Mouse (Mus musculus) central nervous system, embryonic 18 days (tissue): ENCODE measurements around the gene S100a6. TPM values are rescaled to one million over a fixed set of nuclear protein-coding genes. Genes with fewer than 3 reads are reported as not detected.

Experiments used
- polyA plus RNA-seq: library from polyadenylated mRNA; depleted of rRNA; stranded (reverse); fragments of >200 nt; gene quantifications from 2 replicates; pipeline ENCODE4 v1.2.3, GENCODE M21; 2012; rRNA removed

S100a6 gene
- polyA plus RNA-seq: 28.5 and 123 TPM in 2 replicates

DNA sequence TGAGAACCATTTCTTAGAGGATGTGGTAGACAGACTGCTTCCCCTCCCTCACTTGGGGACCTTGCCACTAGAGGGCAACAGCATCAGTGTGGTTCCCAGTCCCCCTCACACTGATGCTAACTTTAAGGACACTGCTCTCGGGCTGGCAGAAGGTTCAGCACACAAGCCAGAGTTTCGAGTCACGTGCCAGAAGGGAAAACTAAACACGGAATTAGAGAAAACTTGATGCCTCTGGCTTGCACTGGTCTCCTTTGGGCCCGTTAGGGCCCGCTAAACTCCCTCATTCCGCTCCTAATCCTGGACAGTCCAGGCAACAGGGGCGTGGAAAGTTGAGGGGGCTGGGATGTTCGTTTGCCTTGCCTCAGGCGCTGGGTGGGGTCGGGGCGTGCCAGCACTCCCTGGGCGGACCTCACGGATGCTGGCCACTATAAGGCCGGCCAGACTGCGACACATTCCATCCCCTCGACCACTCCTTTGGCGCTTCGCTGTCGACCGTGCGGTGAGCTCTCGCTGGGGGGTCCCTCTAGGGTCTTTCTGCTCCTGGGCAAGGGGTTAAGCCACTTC is at the start of gene S100a6:
TSS of gene S100a6 (plus strand) at position 155 of the 564 bp plus-strand sequence.

DNA sequence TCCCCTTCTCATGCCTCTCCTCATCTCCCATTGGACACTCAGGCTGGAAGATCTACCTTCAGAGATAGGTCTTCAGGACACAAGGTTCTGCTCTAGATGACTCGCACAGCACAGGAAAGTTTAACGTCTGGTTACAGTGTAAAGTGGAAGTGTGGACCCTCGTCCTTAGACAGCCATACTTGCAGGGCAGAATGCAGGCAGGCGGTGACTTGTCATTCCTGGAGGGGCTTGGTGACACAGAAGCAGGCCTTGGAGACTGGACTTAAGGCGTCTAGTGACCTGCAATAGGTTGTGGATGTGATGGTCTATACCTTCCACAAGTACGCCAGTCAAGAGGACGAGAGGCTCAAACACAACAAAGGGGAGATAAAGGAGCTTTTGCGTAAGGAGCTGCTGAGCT is 22.7 kb upstream of the S100a6 start, which contains the start of gene S100a2:
TSS of gene S100a2 (plus strand) at position 301 of the 400 bp plus-strand sequence.

DNA sequence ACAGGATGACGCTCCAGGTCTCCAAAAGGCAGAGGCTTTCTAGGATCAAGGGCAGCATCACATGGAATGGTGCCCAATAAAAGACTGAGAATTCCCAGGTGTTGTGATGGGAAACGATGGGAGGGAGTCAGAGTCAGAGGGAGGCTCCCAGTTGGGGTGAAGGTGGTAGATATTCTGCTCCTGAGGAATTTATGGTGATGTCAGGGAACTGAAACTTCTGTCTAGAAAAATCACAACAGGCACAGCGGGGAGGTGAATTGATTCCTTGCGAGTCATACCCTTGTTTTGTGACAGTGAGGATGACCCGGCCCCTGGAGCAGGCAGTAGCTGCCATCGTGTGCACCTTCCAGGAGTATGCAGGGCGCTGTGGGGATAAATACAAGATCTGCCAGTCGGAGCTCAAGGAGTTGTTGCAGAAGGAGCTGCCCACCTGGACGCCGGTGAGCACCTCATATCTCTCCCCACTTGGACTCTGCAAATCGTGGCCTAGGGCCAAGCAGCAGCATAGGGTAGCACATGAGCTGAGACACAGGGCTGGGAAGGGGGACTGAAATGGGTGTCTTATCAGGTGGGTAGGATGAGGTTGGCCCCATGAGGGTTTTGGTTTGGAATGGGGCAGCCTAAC is 11.1 kb upstream of the S100a6 start, which contains the start of gene Gm42674:
TSS of gene Gm42674 (plus strand) at position 419 of the 625 bp plus-strand sequence.

GRCm38 (mm10) chr3:90603623-90604022 is 9.1 kb upstream of the S100a6 start, which contains the start of gene S100a4:
TSS of gene S100a4 (plus strand) at chr3:90603771.

DNA sequence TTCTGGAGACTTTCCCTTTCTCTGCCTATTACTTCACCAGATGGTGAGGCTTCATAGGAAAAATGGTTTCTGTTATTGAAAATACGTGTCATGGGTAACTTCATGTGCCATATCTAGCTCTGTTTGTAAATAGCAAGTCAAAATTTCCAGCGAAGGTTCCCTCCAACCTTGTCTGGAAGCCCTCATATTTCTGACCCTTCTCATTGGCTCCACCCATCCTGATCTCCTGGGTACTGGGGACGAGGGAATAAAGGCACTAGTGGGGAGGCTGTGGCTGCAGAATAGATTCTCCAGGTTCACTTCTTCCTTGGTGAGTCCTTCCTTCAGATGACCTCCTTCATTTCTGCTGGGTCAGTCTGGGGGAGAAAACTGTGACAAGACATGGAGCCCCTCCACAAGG is 4.5 kb upstream of the S100a6 start, which contains the start of gene S100a5:
TSS of gene S100a5 (plus strand) at position 301 of the 400 bp plus-strand sequence.

DNA sequence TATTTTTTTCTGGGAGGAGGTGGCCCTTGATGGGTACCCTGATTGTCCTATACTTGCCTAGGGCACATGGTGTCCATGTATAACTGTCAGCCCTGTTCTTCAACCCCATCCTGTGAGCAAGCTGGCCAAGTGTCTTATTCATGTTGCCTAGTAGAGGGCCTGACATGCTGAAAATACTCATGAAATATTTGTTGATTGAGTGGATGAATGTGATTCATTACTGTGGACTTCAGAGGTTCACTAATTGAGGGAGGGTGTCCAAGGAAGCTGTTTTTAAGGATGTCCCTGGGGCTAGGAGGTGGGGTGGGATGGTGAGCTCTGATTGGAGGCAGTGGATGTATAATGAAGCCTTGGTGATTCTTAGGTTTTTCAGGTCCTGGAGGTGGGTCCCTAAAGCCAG is 41.0 kb downstream of the S100a6 start, which contains the start of gene S100a7a:
TSS of gene S100a7a (plus strand) at position 301 of the 400 bp plus-strand sequence.

DNA sequence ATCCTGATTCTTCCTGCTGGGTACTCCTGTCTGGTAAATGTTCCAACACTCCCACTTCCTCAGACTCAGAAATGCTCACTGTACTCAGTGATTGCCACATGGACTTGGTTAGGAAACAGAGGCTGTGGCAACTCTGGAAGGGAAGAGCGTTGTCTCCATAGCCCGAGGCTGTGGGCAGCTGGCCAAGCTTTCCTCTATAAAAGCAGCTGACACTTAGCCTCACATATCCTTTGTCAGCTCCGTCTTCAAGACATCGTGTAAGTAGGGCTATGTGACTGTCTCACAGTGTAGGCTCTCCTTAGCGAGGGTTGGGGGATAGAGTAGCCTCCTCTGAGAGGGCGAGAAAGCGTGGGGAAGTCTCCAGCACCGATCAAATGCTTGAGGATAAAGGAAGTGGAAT is 56.2 kb downstream of the S100a6 start, which contains the start of gene S100a8:
TSS of gene S100a8 (plus strand) at position 133 of the 400 bp plus-strand sequence.

Other genes with a start within 250 kb of the S100a6 start
- gene Slc27a3, start 222.9 kb upstream of the S100a6 start, polyA plus RNA-seq: 52.9 and 54.6 TPM in 2 replicates
- 53.9 and 55.9 TPM in 2 replicates for gene Ints3, start 179.3 kb upstream of the S100a6 start, polyA plus RNA-seq
- 5.7 and 6.3 TPM in 2 replicates for gene Npr1, start 147.0 kb upstream of the S100a6 start, polyA plus RNA-seq
- 168 and 169 TPM in 2 replicates for gene Ilf2, start 136.8 kb upstream of the S100a6 start, polyA plus RNA-seq
- gene Snapin, start 121.8 kb upstream of the S100a6 start, polyA plus RNA-seq: 46.0 and 48.7 TPM in 2 replicates
- gene Chtop, start 103.4 kb upstream of the S100a6 start, polyA plus RNA-seq: 200 and 201 TPM in 2 replicates
- gene S100a1, start 98.5 kb upstream of the S100a6 start, polyA plus RNA-seq: 36.3 and 42.0 TPM in 2 replicates
- gene S100a13, start 98.4 kb upstream of the S100a6 start, polyA plus RNA-seq: 12.6 and 13.2 TPM in 2 replicates
- 0.16 and 6.2 TPM in 2 replicates for gene S100a14, start 86.0 kb upstream of the S100a6 start, polyA plus RNA-seq
- gene S100a16, start 75.6 kb upstream of the S100a6 start, polyA plus RNA-seq: 31.4 and 33.1 TPM in 2 replicates
- gene S100a3, start 52.3 kb upstream of the S100a6 start, polyA plus RNA-seq: 0.41 and 0.56 TPM in 2 replicates
- not detected in 2 replicates for gene S100a2, start 22.6 kb upstream of the S100a6 start, polyA plus RNA-seq
- gene Gm42674, start 11.0 kb upstream of the S100a6 start, polyA plus RNA-seq: not detected in 2 replicates
- 6.6 and 8.4 TPM in 2 replicates for gene S100a4, start 9.1 kb upstream of the S100a6 start, polyA plus RNA-seq
- gene S100a5, start 4.4 kb upstream of the S100a6 start, polyA plus RNA-seq: not detected in 2 replicates
- 0.27 and 0.60 TPM in 2 replicates for gene S100a7a, start 41.1 kb downstream of the S100a6 start, polyA plus RNA-seq
- 1.2 and 7.6 TPM in 2 replicates for gene S100a8, start 56.1 kb downstream of the S100a6 start, polyA plus RNA-seq
- 3.2 and 15.0 TPM in 2 replicates for gene S100a9, start 82.8 kb downstream of the S100a6 start, polyA plus RNA-seq
- gene Pglyrp4, start 114.0 kb downstream of the S100a6 start, polyA plus RNA-seq: not detected in 2 replicates
- not detected in 2 replicates for gene Gm5849, start 165.0 kb downstream of the S100a6 start, polyA plus RNA-seq